Mouse (Mus musculus) heart, embryonic 11.5 days (tissue): ENCODE measurements around the gene Gpx7. TPM values are rescaled to one million over a fixed set of nuclear protein-coding genes. Genes with fewer than 3 reads are reported as not detected.

Source experiments
- polyA plus RNA-seq: library from polyadenylated mRNA; unstranded; fragments of >200 nt; fragmentation: Nextera tagmentation; extraction: Ambion mirVana; gene quantifications from 2 replicates; pipeline ENCODE4 v1.2.1, GENCODE M21; 2014

Gpx7 gene
- polyA plus RNA-seq, 1 experiment from 2014 or later: 60.8 TPM

Other genes with a start within 250 kb of the Gpx7 start
- 16.3 and 17.3 TPM in 2 replicates for gene Echdc2, start 241.5 kb downstream of the Gpx7 start, polyA plus RNA-seq
- gene Zyg11a, start 188.9 kb downstream of the Gpx7 start, polyA plus RNA-seq: not detected in 2 replicates
- gene Zyg11b, start 105.9 kb downstream of the Gpx7 start, polyA plus RNA-seq: 9.1 and 9.9 TPM in 2 replicates
- 38.0 and 44.3 TPM in 2 replicates for gene Coa7, start 78.8 kb downstream of the Gpx7 start, polyA plus RNA-seq
- gene Shisal2a, start 23.6 kb downstream of the Gpx7 start, polyA plus RNA-seq: 1.3 and 2.2 TPM in 2 replicates
- gene Tut4, start 52.5 kb upstream of the Gpx7 start, polyA plus RNA-seq: 48.5 and 56.1 TPM in 2 replicates
- 64.1 and 65.1 TPM in 2 replicates for gene Prpf38a, start 172.4 kb upstream of the Gpx7 start, polyA plus RNA-seq
- 9.0 and 9.3 TPM in 2 replicates for gene Orc1, start 172.5 kb upstream of the Gpx7 start, polyA plus RNA-seq
- gene Cc2d1b, start 213.0 kb upstream of the Gpx7 start, polyA plus RNA-seq: 16.1 and 18.7 TPM in 2 replicates